Mouse (Mus musculus) heart, embryonic 15.5 days (tissue): ENCODE results near the gene Pld3. TPM values are rescaled to one million over a fixed set of nuclear protein-coding genes. Genes with fewer than 3 reads are reported as not detected.

Experiments
- ATAC-seq: fragments of 200-750 bp; cut with Nextera tagmentation; replicated peaks from 2 replicates; pipeline ENCODE4 v1.8.0; 2017; ENCODE audit warnings: low read depth, moderate TSS enrichment; ENCODE audit not compliant: insufficient number of reproducible peaks, insufficient read depth, low FRiP score
- H3K27ac ChIP-seq: fragments of 300-500 bp; sonication (generic); 2 replicates; pipeline ENCODE4 v1.5.1; 2015; ENCODE audit warnings: mild to moderate bottlenecking, inconsistent platforms
- H3K27me3 ChIP-seq: fragments of 300-500 bp; sonication (generic); 2 replicates; pipeline ENCODE4 v1.6.1; 2015; ENCODE audit warnings: inconsistent platforms
- H3K36me3 ChIP-seq: fragments of 300-500 bp; sonication (generic); 2 replicates; pipeline ENCODE4 v1.6.1; 2015; ENCODE audit warnings: mild to moderate bottlenecking, inconsistent platforms
- H3K4me1 ChIP-seq: fragments of 300-500 bp; sonication (generic); replicated peaks from 2 replicates; pipeline ENCODE4 v1.6.1; 2015; ENCODE audit warnings: inconsistent platforms
- H3K4me2 ChIP-seq: fragments of 300-500 bp; sonication (generic); 2 replicates; pipeline ENCODE4 v1.6.1; 2015; ENCODE audit warnings: inconsistent platforms, mild to moderate bottlenecking, moderate library complexity
- H3K4me3 ChIP-seq: fragments of 300-500 bp; sonication (generic); 2 replicates; pipeline ENCODE4 v1.5.1; 2015; ENCODE audit warnings: mild to moderate bottlenecking, inconsistent platforms
- H3K9ac ChIP-seq: fragments of 300-500 bp; sonication (generic); 2 replicates; pipeline ENCODE4 v1.6.1; 2015; ENCODE audit warnings: mild to moderate bottlenecking, inconsistent platforms
- H3K9me3 ChIP-seq: fragments of 300-500 bp; sonication (generic); replicated peaks from 2 replicates; pipeline ENCODE4 v1.6.1; 2016; ENCODE audit warnings: inconsistent platforms
- WGBS: fragments of 180-500 bp; shearing (Covaris S2); methylation state at CpG from one replicate; pipeline ENCODE4 v1.1.7; 2015; ENCODE audit warnings: mixed read lengths; 5-methylcytosine and 5-hydroxymethylcytosine counted together
- polyA plus RNA-seq: library from polyadenylated mRNA; unstranded; fragments of >200 nt; fragmentation: Nextera tagmentation; extraction: Ambion mirVana; gene quantifications from 2 replicates; pipeline ENCODE4 v1.2.1, GENCODE M21; 2015

The Pld3 gene
- 49.3 and 73.2 TPM in 2 replicates for polyA plus RNA-seq

GRCm38 (mm10) chr7:27552931-27553513 lies at the start of gene Pld3, which contains the start of gene 2310022A10Rik:
Pld3 (minus strand) TSS chr7:27553218.
2310022A10Rik (plus strand) TSS chr7:27553233.
- peak; percentile 98 for ATAC-seq
- Histone ChIP-seq H3K9ac (peak within 1 kb of the TSS; percentile 81), H3K4me1 (peaks cover 13% of the 10 kb centered on the region), H3K9me3 (no peaks in the 10 kb centered on the region), H3K36me3 (peaks cover 7% of the 10 kb centered on the region; the same call in 1 of the 2 replicates), H3K4me3 (peak within 1 kb of the TSS; percentile 85), H3K27me3 (no peaks in the 10 kb centered on the region), H3K4me2 (peak within 1 kb of the TSS; percentile 88), H3K27ac (peak within 1 kb of the TSS; percentile 44; the same call in 1 of the 2 replicates)
- under 1% methylated on average over 41 of the region's 41 CpGs for WGBS

GRCm38 (mm10) chr7:27602161-27602560 lies 49.1 kb upstream of the Pld3 start:
- Histone ChIP-seq H3K9ac (no peak overlapping the region), H3K4me1 (peaks cover 92% of the 10 kb centered on the region)

GRCm38 (mm10) chr7:27601628-27602027 lies 48.6 kb upstream of the Pld3 start:
- no peak overlapping the region for H3K4me3 ChIP-seq
- H3K9me3 ChIP-seq = no peaks in the 10 kb centered on the region
- no peak overlapping the region for H3K9ac ChIP-seq
- WGBS = 51% methylated on average over 4 of the region's 4 CpGs
- H3K4me2 ChIP-seq = no peak overlapping the region
- no peak for ATAC-seq
- no peak overlapping the region for H3K27ac ChIP-seq
- no peaks in the 10 kb centered on the region for H3K36me3 ChIP-seq
- H3K27me3 ChIP-seq = no peaks in the 10 kb centered on the region
- peaks cover 92% of the 10 kb centered on the region for H3K4me1 ChIP-seq

More at GRCm38 (mm10) chr7:27602161-27602560, 49.1 kb upstream of the Pld3 start:
- Histone ChIP-seq H3K27ac (no peak overlapping the region), H3K4me3 (no peak overlapping the region), H3K27me3 (no peaks in the 10 kb centered on the region), H3K36me3 (no peaks in the 10 kb centered on the region), H3K9me3 (no peaks in the 10 kb centered on the region), H3K4me2 (no peak overlapping the region)
- ATAC-seq = no peak
- WGBS = 68% methylated on average over 2 of the region's 2 CpGs

GRCm38 (mm10) chr7:27598053-27598452 lies 45.0 kb upstream of the Pld3 start:
- H3K4me3 ChIP-seq = no peak overlapping the region
- 52% methylated on average over 7 of the region's 7 CpGs for WGBS
- no peak for ATAC-seq
- H3K4me2 ChIP-seq = no peak overlapping the region
- H3K9me3 ChIP-seq = no peaks in the 10 kb centered on the region
- no peaks in the 10 kb centered on the region for H3K27me3 ChIP-seq
- H3K27ac ChIP-seq = peak overlapping the region; percentile 83; the same call in 1 of the 2 replicates
- H3K9ac ChIP-seq = peak overlapping the region; percentile 7; the same call in 1 of the 2 replicates
- H3K36me3 ChIP-seq = no peaks in the 10 kb centered on the region
- H3K4me1 ChIP-seq = peaks cover 85% of the 10 kb centered on the region

GRCm38 (mm10) chr7:27596586-27597503 lies 43.8 kb upstream of the Pld3 start:
- no peaks in the 10 kb centered on the region for H3K36me3 ChIP-seq
- WGBS = 25% methylated on average over 10 of the region's 10 CpGs
- peak overlapping the region; percentile 36 for H3K4me2 ChIP-seq
- H3K27ac ChIP-seq = peak overlapping the region; percentile 83
- no peaks in the 10 kb centered on the region for H3K9me3 ChIP-seq
- H3K9ac ChIP-seq = peak overlapping the region; percentile 52
- H3K4me3 ChIP-seq = peak overlapping the region; percentile 12; the same call in 1 of the 2 replicates
- no peaks in the 10 kb centered on the region for H3K27me3 ChIP-seq
- ATAC-seq = peak; percentile 21
- H3K4me1 ChIP-seq = peaks cover 84% of the 10 kb centered on the region

- no peaks in the 10 kb centered on the region for H3K9me3 ChIP-seq
- H3K4me2 ChIP-seq = peak overlapping the region; percentile 81
- H3K27ac ChIP-seq = peak overlapping the region; percentile 99
- ATAC-seq = no peak
- no peaks in the 10 kb centered on the region for H3K27me3 ChIP-seq
- WGBS = 40% methylated on average over 12 of the region's 12 CpGs
- peak overlapping the region; percentile 91 for H3K9ac ChIP-seq
- H3K36me3 ChIP-seq = no peaks in the 10 kb centered on the region
- peak overlapping the region; percentile 82 for H3K4me3 ChIP-seq
- peaks cover 48% of the 10 kb centered on the region for H3K4me1 ChIP-seq
Observed at GRCm38 (mm10) chr7:27592934-27593645, 40.1 kb upstream of the Pld3 start.

- Histone ChIP-seq H3K27ac (peak overlapping the region; percentile 99), H3K4me2 (peak overlapping the region; percentile 81), H3K4me3 (peak overlapping the region; percentile 82), H3K27me3 (no peaks in the 10 kb centered on the region), H3K36me3 (no peaks in the 10 kb centered on the region), H3K4me1 (peaks cover 41% of the 10 kb centered on the region), H3K9me3 (no peaks in the 10 kb centered on the region), H3K9ac (peak overlapping the region; percentile 91)
- peak; percentile 45; the same call in 1 of the 2 replicates for ATAC-seq
- WGBS = 1% methylated on average over 17 of the region's 17 CpGs
Observed at GRCm38 (mm10) chr7:27592217-27592929, 39.4 kb upstream of the Pld3 start.

GRCm38 (mm10) chr7:27591266-27592216 lies 38.5 kb upstream of the Pld3 start, which contains the start of gene Akt2:
Akt2 (plus strand) TSS chr7:27591552.
- Histone ChIP-seq H3K4me2 (peak within 1 kb of the TSS; percentile 81), H3K4me3 (peak within 1 kb of the TSS; percentile 82), H3K9ac (peak within 1 kb of the TSS; percentile 91), H3K27me3 (no peaks in the 10 kb centered on the region), H3K9me3 (no peaks in the 10 kb centered on the region), H3K4me1 (peaks cover 33% of the 10 kb centered on the region), H3K27ac (peak within 1 kb of the TSS; percentile 99), H3K36me3 (no peaks in the 10 kb centered on the region)
- ATAC-seq = peak; percentile 94
- WGBS = 1% methylated on average over 71 of the region's 71 CpGs

- no peaks in the 10 kb centered on the region for H3K27me3 ChIP-seq
- WGBS = 58% methylated on average over 4 of the region's 4 CpGs
- H3K4me2 ChIP-seq = peak overlapping the region; percentile 81
- no peaks in the 10 kb centered on the region for H3K9me3 ChIP-seq
- peaks cover 24% of the 10 kb centered on the region for H3K4me1 ChIP-seq
- peak overlapping the region; percentile 82 for H3K4me3 ChIP-seq
- H3K9ac ChIP-seq = peak overlapping the region; percentile 60
- H3K27ac ChIP-seq = peak overlapping the region; percentile 99
- no peaks in the 10 kb centered on the region for H3K36me3 ChIP-seq
- ATAC-seq = no peak
Observed at GRCm38 (mm10) chr7:27590566-27591213, 37.7 kb upstream of the Pld3 start.
